In genomic region chr11:70309341-70309740, GRCm38 (mm10) we compare ENCODE assay signal across 8 mouse cellular contexts. TPM values are rescaled to one million over a fixed set of nuclear protein-coding genes. Genes with fewer than 3 reads are reported as not detected.
DNase-seq lines count a peak whose midpoint lies in the region; ATAC-seq and TF ChIP-seq lines count a peak whose summit lies in the region.

No protein-coding gene starts in this region.

- intact Hi-C loops in heart, adult 2 months (cut with DNase I): loop anchor here (1.0 kb wide), 1 partner anchor 54 kb away; the partner anchor contains the start of gene Alox12

- no peak for DNase-seq in heart, adult 2 months
- DNase-seq in A20 (ENCODE audit: low read depth, low spot score): peak; percentile 59
- peak; percentile 66 for DNase-seq in ZHBTc4 (ENCODE audit: low read depth, low spot score)
- peak; percentile 20 for DNase-seq in embryo, embryonic 11.5 days (ENCODE audit: low read depth, low spot score)
- peak; percentile 23 to 43 for DNase-seq in layer of hippocampus, postnatal 10 days (ENCODE audit: low spot score in 2 of 2)
- peak; percentile 38 for DNase-seq in retina, postnatal 7 days (ENCODE audit: low read depth, low spot score)

- peaks cover 4% of the 10 kb centered on the region for H3K4me1 ChIP-seq in heart, adult 2 months (ENCODE audit: control insufficient read depth, insufficient read depth, low read length)
- no peaks in the 10 kb centered on the region for H3K4me1 ChIP-seq in heart, embryonic 11.5 days (ENCODE audit: control insufficient read depth, insufficient read depth, low read length)

- H3K4me2 ChIP-seq in heart, embryonic 11.5 days: no peak overlapping the region

- no peaks in the 10 kb centered on the region for H3K27me3 ChIP-seq in heart, adult 2 months (ENCODE audit: control insufficient read depth, insufficient read depth, low read length)
- H3K27me3 ChIP-seq in heart, embryonic 11.5 days (ENCODE audit: control insufficient read depth, insufficient read depth, low read length): no peaks in the 10 kb centered on the region

- no peak for TF ChIP-seq EP300 in heart, adult 2 months (IDR thresholded peaks at IDR 0.05; ENCODE audit: insufficient read depth, low read depth, low read length)

- H3K79me2 ChIP-seq in heart, adult 2 months (replicated peaks; ENCODE audit: control insufficient read depth, insufficient read depth, low read length): no peaks in the 10 kb centered on the region

- no peak overlapping the region; the same call in 1 of the 2 replicates for H3K27ac ChIP-seq in heart, adult 2 months
- no peak overlapping the region for H3K27ac ChIP-seq in heart, embryonic 11.5 days (ENCODE audit: low read depth, low read length)

- H3K9me3 ChIP-seq in heart, embryonic 11.5 days (replicated peaks; ENCODE audit: control insufficient read depth, low read length): no peaks in the 10 kb centered on the region

- peak; percentile 86 for TF ChIP-seq CTCF in heart, adult 2 months (IDR thresholded peaks at IDR 0.05)

- H3K9ac ChIP-seq in heart, adult 2 months (ENCODE audit: low read depth, low read length): no peak overlapping the region
- H3K9ac ChIP-seq in heart, embryonic 11.5 days (ENCODE audit: low read depth, low read length): no peak overlapping the region

- TF ChIP-seq POLR2A in heart, adult 2 months (IDR thresholded peaks at IDR 0.05; ENCODE audit: insufficient read depth, low read depth, low read length): no peak

- H3K36me3 ChIP-seq in heart, adult 2 months (ENCODE audit: control insufficient read depth, insufficient read depth, low read length): no peaks in the 10 kb centered on the region
- H3K36me3 ChIP-seq in heart, embryonic 11.5 days (ENCODE audit: control insufficient read depth, insufficient read depth, low read length): no peaks in the 10 kb centered on the region

- no peak overlapping the region for H3K4me3 ChIP-seq in heart, adult 2 months
- H3K4me3 ChIP-seq in heart, embryonic 11.5 days (ENCODE audit: low read depth, low read length): no peak overlapping the region

- 12% methylated on average over 9 of the region's 9 CpGs for WGBS in heart, adult 2 months
- 27% methylated on average over 9 of the region's 9 CpGs for WGBS in heart, embryonic 11.5 days (ENCODE audit: insufficient replicate concordance)

- no peak for ATAC-seq in heart, embryonic 11.5 days (replicated peaks; ENCODE audit: insufficient number of reproducible peaks, low FRiP score, low TSS enrichment)
- no peak for ATAC-seq in activated CD4-positive, CD25-positive, alpha-beta regulatory T cell, adult 4 months

RNA-seq across cellular contexts. Expression of gene Alox12e, which starts 13.1 kb away (rescaled TPM):
- total RNA-seq in heart, adult 2 months (2021): under 1 TPM in 1 of 2 experiments, not detected in 1; 0.16 TPM
- polyA plus RNA-seq in heart, adult 2 months (2012; rRNA removed): 0.10 TPM in 1 of 2 replicates, not detected in the other
- 0.11 TPM in 1 of 2 replicates, not detected in the other for polyA plus RNA-seq in heart, embryonic 11.5 days (2014; fragmentation: Nextera tagmentation; extraction: Ambion mirVana)
- not detected for total RNA-seq in layer of hippocampus, postnatal 10 days (2021)
- not detected for polyA plus RNA-seq in activated CD4-positive, CD25-positive, alpha-beta regulatory T cell, adult 4 months (2017; shearing (Covaris generic))

RNA-seq across cellular contexts. Expression of gene Alox15, which starts 42.5 kb away (rescaled TPM):
- total RNA-seq in heart, adult 2 months (2021): 10 to 100 TPM in 1 of 2 experiments, 1 to 10 TPM in 1; 5.5 to 13.7 TPM
- polyA plus RNA-seq in heart, adult 2 months (2012; rRNA removed): 1.5 and 2.9 TPM in 2 replicates
- 0.06 TPM in 1 of 2 replicates, not detected in the other for polyA plus RNA-seq in heart, embryonic 11.5 days (2014; fragmentation: Nextera tagmentation; extraction: Ambion mirVana)
- total RNA-seq in layer of hippocampus, postnatal 10 days (2021): not detected
- polyA plus RNA-seq in activated CD4-positive, CD25-positive, alpha-beta regulatory T cell, adult 4 months (2017; shearing (Covaris generic)): under 1 TPM in 1 of 2 experiments, not detected in 1; 0.51 TPM

RNA-seq across cellular contexts. Expression of gene Alox12, which starts 54.2 kb away (rescaled TPM):
- 1 to 10 TPM; 2.8 to 6.0 TPM for total RNA-seq in heart, adult 2 months (2021)
- polyA plus RNA-seq in heart, adult 2 months (2012; rRNA removed): 6.2 and 7.2 TPM in 2 replicates
- 5.8 and 6.1 TPM in 2 replicates for polyA plus RNA-seq in heart, embryonic 11.5 days (2014; fragmentation: Nextera tagmentation; extraction: Ambion mirVana)
- total RNA-seq in layer of hippocampus, postnatal 10 days (2021): under 1 TPM; 0.45 to 0.69 TPM
- polyA plus RNA-seq in activated CD4-positive, CD25-positive, alpha-beta regulatory T cell, adult 4 months (2017; shearing (Covaris generic)): not detected

Comparison
In these comparisons a context has a peak if more than half of its experiments do, and no peak if none do; other contexts are left out.
1. DNase-seq: peak in A20 (single experiment), ZHBTc4 (single experiment), embryo, embryonic 11.5 days (single experiment), layer of hippocampus, postnatal 10 days (2 of 2) and retina, postnatal 7 days (single experiment); none in heart, adult 2 months (0 of 2).